Mouse (Mus musculus) neural tube, embryonic 15.5 days (tissue): Measurements from ENCODE around the gene Ttc30b. TPM values are rescaled to one million over a fixed set of nuclear protein-coding genes. Genes with fewer than 3 reads are reported as not detected.
"Not testable (repeated sequence)": the region's sequence is repeated elsewhere in the genome, so short reads cannot be mapped to it uniquely, and the experiment has no call there.

Experiments
- ATAC-seq: fragments of 200-750 bp; cut with Nextera tagmentation; 2 replicates; pipeline ENCODE4 v1.8.0; 2017; ENCODE audit warnings: mild to moderate bottlenecking, moderate TSS enrichment, moderate library complexity; ENCODE audit not compliant: low FRiP score
- H3K27ac ChIP-seq: fragments of 300-500 bp; sonication (generic); replicated peaks from 2 replicates; pipeline ENCODE4 v1.5.1; 2015; ENCODE audit warnings: mild to moderate bottlenecking, inconsistent platforms
- H3K27me3 ChIP-seq: fragments of 300-500 bp; sonication (generic); replicated peaks from 2 replicates; pipeline ENCODE4 v1.6.1; 2015; ENCODE audit warnings: inconsistent platforms
- H3K36me3 ChIP-seq: fragments of 300-500 bp; sonication (generic); 2 replicates; pipeline ENCODE4 v1.6.1; 2015; ENCODE audit warnings: inconsistent platforms
- H3K4me1 ChIP-seq: fragments of 300-500 bp; sonication (generic); 2 replicates; pipeline ENCODE4 v1.6.1; 2015; ENCODE audit warnings: inconsistent platforms
- H3K4me2 ChIP-seq: fragments of 300-500 bp; sonication (generic); 2 replicates; pipeline ENCODE4 v1.6.1; 2015; ENCODE audit warnings: inconsistent platforms, mild to moderate bottlenecking, moderate library complexity
- H3K4me3 ChIP-seq: fragments of 300-500 bp; sonication (generic); replicated peaks from 2 replicates; pipeline ENCODE4 v1.5.1; 2015; ENCODE audit warnings: mild to moderate bottlenecking, inconsistent platforms
- H3K9ac ChIP-seq: fragments of 300-500 bp; sonication (generic); replicated peaks from 2 replicates; pipeline ENCODE4 v1.6.1; 2015; ENCODE audit warnings: mild to moderate bottlenecking, inconsistent platforms
- H3K9me3 ChIP-seq: fragments of 300-500 bp; sonication (generic); replicated peaks from 2 replicates; pipeline ENCODE4 v1.6.1; 2016; ENCODE audit warnings: inconsistent platforms
- WGBS: fragments of 180-500 bp; shearing (Covaris S2); methylation state at CpG from one replicate; pipeline ENCODE4 v1.1.7; 2015; ENCODE audit warnings: mixed read lengths; 5-methylcytosine and 5-hydroxymethylcytosine counted together
- polyA plus RNA-seq: library from polyadenylated mRNA; unstranded; fragments of >200 nt; fragmentation: Nextera tagmentation; extraction: Ambion mirVana; gene quantifications from 2 replicates; pipeline ENCODE4 v1.2.1, GENCODE M21; 2015

Ttc30b gene
- polyA plus RNA-seq, 1 experiment from 2014 or later: 17.4 TPM

DNA sequence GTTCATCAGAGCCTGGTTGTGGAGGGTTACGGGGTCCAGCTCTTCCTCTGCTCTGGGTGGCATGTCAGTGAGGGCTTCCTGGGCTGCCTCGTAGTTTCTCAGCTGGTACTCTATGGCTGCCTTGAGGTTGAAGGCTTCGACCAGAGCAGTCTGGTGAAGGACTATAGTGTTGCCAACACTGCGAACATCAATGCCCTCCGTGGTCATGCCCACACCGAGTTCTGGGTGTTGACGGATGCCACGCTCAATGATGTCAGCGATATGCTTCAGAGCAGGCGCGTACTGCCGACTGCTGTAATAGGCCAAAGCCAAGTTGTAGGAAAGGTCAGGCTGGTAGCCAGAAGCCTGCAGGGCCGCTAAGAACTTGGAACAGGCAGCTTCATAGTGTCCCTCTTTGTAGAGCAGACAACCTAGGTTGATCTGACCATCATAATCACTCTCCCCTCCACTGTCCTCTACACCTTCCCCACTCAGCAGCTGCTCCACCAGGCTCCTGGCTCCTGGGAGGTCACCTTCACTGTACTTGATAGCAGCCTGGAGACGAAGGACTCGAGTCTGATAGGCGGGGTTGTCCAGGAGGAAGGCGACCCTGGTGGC, 767 bp downstream of the Ttc30b start:
- peak overlapping the region; percentile 57 for H3K4me3 ChIP-seq
- ATAC-seq, H3K9me3 ChIP-seq, H3K27me3 ChIP-seq, H3K36me3 ChIP-seq, H3K27ac ChIP-seq: not testable (repeated sequence)
- 67% methylated on average over 15 of the region's 17 CpGs for WGBS
- H3K4me1 ChIP-seq: peaks cover 11% of the 10 kb centered on the region; the same call in 1 of the 2 replicates
- H3K4me2 ChIP-seq: peak overlapping the region; percentile 68
- H3K9ac ChIP-seq: peak overlapping the region; percentile 59; the same call in 1 of the 2 replicates

DNA sequence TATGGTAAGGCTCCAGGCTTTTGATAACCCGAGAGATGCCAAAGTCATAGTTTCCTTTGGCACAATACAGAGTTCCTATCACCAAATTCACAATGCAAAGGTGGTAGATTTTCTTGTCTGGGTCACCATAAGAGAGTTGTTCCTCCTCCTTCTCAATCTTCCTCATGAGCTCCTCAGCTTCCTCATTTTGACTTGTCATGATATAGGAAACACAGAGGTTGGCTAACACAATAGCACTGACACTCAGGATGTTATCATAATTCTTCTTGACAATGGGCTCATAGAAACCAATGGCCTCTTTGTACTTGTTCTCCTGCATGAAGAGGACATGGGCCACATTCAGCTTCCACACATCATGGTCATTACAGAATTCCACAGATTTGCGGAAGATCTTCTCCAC, 1.7 kb downstream of the Ttc30b start:
- H3K27me3 ChIP-seq, H3K4me2 ChIP-seq, H3K9me3 ChIP-seq, H3K27ac ChIP-seq, H3K36me3 ChIP-seq, H3K4me3 ChIP-seq, ATAC-seq, H3K9ac ChIP-seq: not testable (repeated sequence)
- WGBS: 98% methylated on average over 2 of the region's 2 CpGs
- peaks cover 11% of the 10 kb centered on the region; the same call in 1 of the 2 replicates for H3K4me1 ChIP-seq

GRCm38 (mm10) chr2:75933541-75933940, 4.8 kb downstream of the Ttc30b start:
- no peaks in the 10 kb centered on the region for H3K27me3 ChIP-seq
- 46% methylated on average over 7 of the region's 7 CpGs for WGBS
- peaks cover 6% of the 10 kb centered on the region; the same call in 1 of the 2 replicates for H3K36me3 ChIP-seq
- H3K4me1 ChIP-seq: peaks cover 4% of the 10 kb centered on the region; the same call in 1 of the 2 replicates
- no peak overlapping the region for H3K4me2 ChIP-seq
- H3K9ac ChIP-seq: no peak overlapping the region
- no peak overlapping the region for H3K27ac ChIP-seq
- no peak for ATAC-seq
- H3K9me3 ChIP-seq: no peaks in the 10 kb centered on the region
- no peak overlapping the region for H3K4me3 ChIP-seq

DNA sequence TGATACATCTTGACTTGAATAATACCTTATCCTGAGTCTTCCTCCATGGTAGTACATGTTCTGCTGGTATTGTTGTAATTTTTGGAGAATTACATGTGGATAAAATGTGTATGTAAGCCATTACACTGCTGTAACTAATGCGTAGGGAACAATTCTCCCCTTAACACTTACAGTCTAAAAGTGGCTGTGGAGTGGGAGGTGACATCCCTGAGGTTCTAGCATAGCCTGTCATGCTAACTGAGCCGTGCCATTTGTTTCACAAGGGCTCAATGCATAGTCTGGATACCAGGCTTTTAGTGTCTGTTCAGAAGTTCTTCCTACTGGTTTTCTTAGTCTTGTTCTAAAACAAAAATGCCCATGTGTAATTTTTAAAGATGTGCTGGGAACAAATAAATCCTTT, 7.4 kb downstream of the Ttc30b start:
- no peak overlapping the region for H3K27ac ChIP-seq
- no peaks in the 10 kb centered on the region for H3K4me1 ChIP-seq
- H3K36me3 ChIP-seq: peaks cover 6% of the 10 kb centered on the region; the same call in 1 of the 2 replicates
- 93% methylated on average over 2 of the region's 2 CpGs for WGBS
- H3K4me2 ChIP-seq: no peak overlapping the region
- H3K9me3 ChIP-seq: no peaks in the 10 kb centered on the region
- H3K9ac ChIP-seq: no peak overlapping the region
- no peak overlapping the region for H3K4me3 ChIP-seq
- no peak for ATAC-seq
- H3K27me3 ChIP-seq: no peaks in the 10 kb centered on the region

GRCm38 (mm10) chr2:75929786-75930444, 8.5 kb downstream of the Ttc30b start:
- H3K9me3 ChIP-seq: no peaks in the 10 kb centered on the region
- no peak overlapping the region for H3K27ac ChIP-seq
- no peak for ATAC-seq
- H3K36me3 ChIP-seq: peaks cover 6% of the 10 kb centered on the region; the same call in 1 of the 2 replicates
- H3K27me3 ChIP-seq: no peaks in the 10 kb centered on the region
- H3K4me2 ChIP-seq: no peak overlapping the region
- H3K4me1 ChIP-seq: no peaks in the 10 kb centered on the region
- 90% methylated on average over 6 of the region's 6 CpGs for WGBS
- H3K4me3 ChIP-seq: no peak overlapping the region
- no peak overlapping the region for H3K9ac ChIP-seq

GRCm38 (mm10) chr2:75929141-75929540, 9.2 kb downstream of the Ttc30b start:
- Histone ChIP-seq H3K36me3 (peaks cover 6% of the 10 kb centered on the region; the same call in 1 of the 2 replicates), H3K9ac (no peak overlapping the region), H3K27ac (no peak overlapping the region), H3K27me3 (no peaks in the 10 kb centered on the region), H3K4me3 (no peak overlapping the region), H3K4me2 (no peak overlapping the region), H3K9me3 (no peaks in the 10 kb centered on the region), H3K4me1 (peaks cover under 1% of the 10 kb centered on the region; the same call in 1 of the 2 replicates)
- no peak for ATAC-seq
- WGBS: 83% methylated on average over 2 of the region's 2 CpGs

- ATAC-seq: no peak
- WGBS: 76% methylated on average over 3 of the region's 3 CpGs
- H3K27me3 ChIP-seq: no peaks in the 10 kb centered on the region
Observed at GRCm38 (mm10) chr2:75928011-75928410, 10.4 kb downstream of the Ttc30b start.

DNA sequence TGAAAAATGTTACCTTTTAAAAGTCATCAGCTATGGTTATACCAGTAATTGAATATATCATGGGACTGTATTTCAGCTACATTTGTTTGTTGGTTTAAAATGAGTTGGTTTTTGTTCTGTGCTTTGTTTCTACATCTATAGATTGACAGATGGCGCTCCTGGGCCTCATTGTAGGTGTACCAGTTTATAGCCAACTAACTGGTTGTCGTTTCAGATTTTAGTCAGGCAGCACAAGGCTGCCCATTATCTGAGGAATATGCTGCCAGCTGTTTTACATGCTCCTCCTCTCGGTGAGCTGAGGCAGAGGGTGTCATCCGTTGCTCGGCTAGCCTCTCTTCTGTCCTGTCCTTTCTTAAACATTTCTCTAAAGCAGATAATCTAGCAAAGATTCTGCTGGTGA, 12.3 kb downstream of the Ttc30b start:
- no peak overlapping the region for H3K27ac ChIP-seq
- peaks cover 4% of the 10 kb centered on the region; the same call in 1 of the 2 replicates for H3K4me1 ChIP-seq
- H3K27me3 ChIP-seq: no peaks in the 10 kb centered on the region
- H3K4me2 ChIP-seq: no peak overlapping the region
- ATAC-seq: no peak
- H3K9me3 ChIP-seq: no peaks in the 10 kb centered on the region
- H3K4me3 ChIP-seq: no peak overlapping the region
- WGBS: 42% methylated on average over 5 of the region's 5 CpGs
- no peaks in the 10 kb centered on the region for H3K36me3 ChIP-seq
- H3K9ac ChIP-seq: no peak overlapping the region

More at GRCm38 (mm10) chr2:75928011-75928410, 10.4 kb downstream of the Ttc30b start:
- Histone ChIP-seq H3K4me2 (no peak overlapping the region), H3K4me1 (peaks cover 4% of the 10 kb centered on the region; the same call in 1 of the 2 replicates), H3K9ac (no peak overlapping the region), H3K36me3 (peaks cover 6% of the 10 kb centered on the region; the same call in 1 of the 2 replicates), H3K27ac (no peak overlapping the region), H3K9me3 (no peaks in the 10 kb centered on the region), H3K4me3 (no peak overlapping the region)

DNA sequence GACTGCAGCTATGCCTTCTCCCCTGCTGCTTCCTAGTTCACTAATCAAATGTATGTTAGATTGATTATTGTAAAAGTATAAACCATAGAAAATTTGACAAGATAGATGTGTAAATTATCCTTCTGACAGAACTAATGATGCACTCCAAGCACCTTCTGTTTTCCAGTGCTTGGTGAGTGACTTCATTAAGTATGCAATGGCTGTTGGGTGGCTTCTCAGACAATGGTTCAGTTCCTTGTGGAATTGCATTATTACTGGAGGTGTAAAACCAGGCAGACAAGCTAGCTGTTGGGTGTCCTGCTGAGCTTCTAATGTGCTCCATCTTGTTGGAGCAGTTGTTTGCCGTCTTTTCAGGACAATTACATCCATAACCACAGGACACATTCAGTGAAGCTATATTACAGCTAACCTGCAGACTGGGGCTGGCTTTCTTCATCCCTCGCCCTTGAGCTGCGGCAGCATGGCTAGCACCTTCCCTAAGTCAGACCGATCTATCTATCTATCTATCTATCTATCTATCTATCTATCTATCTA, 14.5 kb downstream of the Ttc30b start:
- no peak overlapping the region for H3K27ac ChIP-seq
- no peak for ATAC-seq
- 37% methylated on average over 4 of the region's 4 CpGs for WGBS

GRCm38 (mm10) chr2:75915040-75915439, 23.3 kb downstream of the Ttc30b start:
- WGBS: 86% methylated on average over 3 of the region's 3 CpGs
- H3K4me1 ChIP-seq: no peaks in the 10 kb centered on the region

More for the DNA sequence above, 14.5 kb downstream of the Ttc30b start:
- Histone ChIP-seq H3K4me3 (no peak overlapping the region), H3K36me3 (no peaks in the 10 kb centered on the region), H3K4me2 (no peak overlapping the region), H3K4me1 (peaks cover 4% of the 10 kb centered on the region; the same call in 1 of the 2 replicates), H3K9ac (no peak overlapping the region), H3K9me3 (no peaks in the 10 kb centered on the region), H3K27me3 (no peaks in the 10 kb centered on the region)

DNA sequence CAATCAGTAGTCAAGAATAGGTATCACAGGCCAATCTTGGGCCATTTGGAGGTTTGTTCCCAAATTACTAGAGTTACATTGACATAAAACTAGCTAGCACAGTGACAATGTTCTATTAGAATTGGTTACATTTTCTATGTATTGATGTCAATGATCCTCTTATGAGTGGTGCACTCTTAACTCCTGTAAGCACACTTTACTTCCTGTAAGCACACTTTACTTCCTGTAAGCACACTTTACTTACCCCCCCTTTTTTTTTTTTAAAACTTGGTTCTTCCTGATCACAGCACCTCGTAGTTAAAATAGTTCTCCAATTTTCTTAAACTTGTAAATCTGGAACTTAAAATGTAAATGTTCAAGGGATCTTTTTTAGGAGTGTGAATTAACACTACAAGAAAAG, 31.2 kb downstream of the Ttc30b start:
- H3K4me2 ChIP-seq: no peak overlapping the region
- H3K27me3 ChIP-seq: no peaks in the 10 kb centered on the region
- no peaks in the 10 kb centered on the region for H3K9me3 ChIP-seq
- H3K4me1 ChIP-seq: no peaks in the 10 kb centered on the region
- WGBS: 89% methylated on average over 1 of the region's 1 CpGs
- no peak overlapping the region for H3K9ac ChIP-seq
- no peak overlapping the region for H3K4me3 ChIP-seq
- H3K36me3 ChIP-seq: peaks cover 12% of the 10 kb centered on the region; the same call in 1 of the 2 replicates
- H3K27ac ChIP-seq: no peak overlapping the region
- no peak for ATAC-seq

More at GRCm38 (mm10) chr2:75915040-75915439, 23.3 kb downstream of the Ttc30b start:
- Histone ChIP-seq H3K27ac (no peak overlapping the region), H3K4me3 (no peak overlapping the region), H3K27me3 (no peaks in the 10 kb centered on the region), H3K9me3 (no peaks in the 10 kb centered on the region), H3K9ac (no peak overlapping the region), H3K36me3 (peaks cover 6% of the 10 kb centered on the region), H3K4me2 (no peak overlapping the region)
- no peak for ATAC-seq

GRCm38 (mm10) chr2:75901869-75902268, 36.5 kb downstream of the Ttc30b start:
- Histone ChIP-seq H3K27me3 (no peaks in the 10 kb centered on the region), H3K4me2 (no peak overlapping the region), H3K27ac (no peak overlapping the region), H3K4me3 (no peak overlapping the region), H3K9ac (no peak overlapping the region), H3K4me1 (no peaks in the 10 kb centered on the region), H3K36me3 (peaks cover 13% of the 10 kb centered on the region; the same call in 1 of the 2 replicates), H3K9me3 (0 out of 2 replicates have a peak, but pooled peaks cover 4% of the 10 kb centered on the region)
- 95% methylated on average over 9 of the region's 9 CpGs for WGBS
- ATAC-seq: no peak
